Mouse (Mus musculus) gastrocnemius, postnatal 4 days (tissue): ENCODE data around the gene S100a9. TPM values are rescaled to one million over a fixed set of nuclear protein-coding genes. Genes with fewer than 3 reads are reported as not detected.
A peak's percentile ranks its signal among the peaks of the same experiment; 100 is the strongest.

Experiments used
- DNase-seq, 2 experiments: peaks; one replicate each; pipeline ENCODE4 v3.0.0; 2021 to 2022; ENCODE audit warnings: low spot score in 2 of 2, mixed read lengths in 2 of 2
- long read RNA-seq, 2 experiments: library from polyadenylated mRNA; stranded (forward); transcript quantifications; one replicate each; pipeline ENCODE4 v2.0.0; 2021
- total RNA-seq, 2 experiments: library from RNA; stranded (reverse); gene quantifications; 2 replicates each; pipeline ENCODE4 v1.2.3; 2021

Gene S100a9
- 10 to 100 TPM in 1 of 2 experiments, 1 to 10 TPM in 1; 3.2 to 14.2 TPM for total RNA-seq
- long read RNA-seq, experiment 1, result 0 reads
- long read RNA-seq, experiment 2, transcript S100a9-201 (3 exons, 512 nt), result major isoform, 8 of 8 reads
- long read RNA-seq, experiment 2, partial matches to known transcripts, result 0 of 8 reads
- long read RNA-seq, experiment 2, other reads (novel, unspliced or antisense), result 0 of 8 reads

GRCm38 (mm10) chr3:90695613-90696012 is at the start of gene S100a9:
Gene S100a9, minus strand, starts transcription at chr3:90695721.
- no peak for DNase-seq

GRCm38 (mm10) chr3:90726606-90727005 is 31.1 kb upstream of the S100a9 start, which contains the start of gene Pglyrp4:
Gene Pglyrp4, plus strand, starts transcription at chr3:90726906.
- no peak for DNase-seq

DNA sequence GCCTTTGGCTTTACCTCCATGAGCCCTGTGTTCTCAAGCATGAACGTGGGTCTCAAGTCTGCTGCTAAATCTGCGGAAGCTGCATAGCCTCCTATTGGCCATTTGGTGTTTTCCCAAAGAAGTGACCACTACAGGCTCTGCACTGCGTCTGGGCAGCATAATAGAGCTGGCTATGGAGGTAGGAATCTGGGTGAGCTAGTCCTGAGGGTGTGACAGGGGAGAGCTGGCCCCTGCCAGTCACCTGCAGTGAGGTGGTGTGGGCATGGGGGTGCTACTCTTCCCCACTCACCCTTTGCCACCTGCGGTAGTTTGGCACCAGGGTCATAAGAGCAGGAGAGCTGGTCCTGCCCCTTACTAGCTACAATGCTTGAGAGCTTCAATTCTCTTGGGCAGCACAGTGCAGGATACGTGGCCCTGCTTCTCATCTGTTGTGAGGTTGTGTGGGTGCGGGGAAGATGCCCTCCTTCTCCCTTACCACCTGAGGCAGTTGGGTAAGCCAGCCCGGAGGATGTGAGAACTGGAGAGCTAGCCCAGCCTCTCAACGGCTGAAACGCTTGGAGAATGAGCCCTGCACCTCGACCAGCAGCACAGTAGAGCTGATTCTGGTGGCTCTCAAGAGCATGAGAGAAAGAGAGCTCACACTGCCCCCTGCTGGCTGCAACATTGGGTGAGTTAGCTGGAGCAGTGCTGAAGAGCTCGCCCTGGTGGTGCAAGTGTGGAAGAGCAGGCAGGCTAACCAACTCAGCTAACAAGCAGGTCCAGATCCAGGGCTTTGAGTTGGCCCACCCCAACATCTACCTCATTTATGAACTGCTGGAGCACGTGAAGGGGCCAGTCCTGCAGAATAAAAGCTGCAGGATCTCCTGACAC is 14.3 kb upstream of the S100a9 start:
- DNase-seq, result peak; percentile 58 to 85

GRCm38 (mm10) chr3:90708523-90709202 is 13.1 kb upstream of the S100a9 start:
- no peak for DNase-seq

DNA sequence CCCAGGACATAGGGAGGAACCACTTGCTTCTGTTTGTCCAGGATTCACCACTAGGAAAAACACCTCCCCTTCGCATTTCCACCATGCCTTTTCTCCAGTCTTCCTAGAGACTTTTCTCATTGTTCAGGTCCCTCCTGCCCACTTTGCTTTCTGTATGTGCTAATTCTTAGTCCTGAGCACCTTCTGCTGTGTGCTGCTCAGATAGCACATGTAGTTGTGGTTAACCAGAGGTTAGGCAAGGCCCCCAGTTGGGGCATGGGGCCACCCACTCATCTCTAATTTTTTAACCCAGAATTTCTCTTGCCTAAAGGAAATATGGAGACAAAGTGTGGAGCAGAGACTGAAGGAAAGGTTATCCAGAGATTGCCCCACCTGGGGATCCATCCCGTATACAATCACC is 6.7 kb upstream of the S100a9 start:
- no peak for DNase-seq

GRCm38 (mm10) chr3:90693496-90693895 is 2.0 kb downstream of the S100a9 start:
- DNase-seq, result no peak

GRCm38 (mm10) chr3:90686835-90687234 is 8.7 kb downstream of the S100a9 start:
- DNase-seq, result no peak

DNA sequence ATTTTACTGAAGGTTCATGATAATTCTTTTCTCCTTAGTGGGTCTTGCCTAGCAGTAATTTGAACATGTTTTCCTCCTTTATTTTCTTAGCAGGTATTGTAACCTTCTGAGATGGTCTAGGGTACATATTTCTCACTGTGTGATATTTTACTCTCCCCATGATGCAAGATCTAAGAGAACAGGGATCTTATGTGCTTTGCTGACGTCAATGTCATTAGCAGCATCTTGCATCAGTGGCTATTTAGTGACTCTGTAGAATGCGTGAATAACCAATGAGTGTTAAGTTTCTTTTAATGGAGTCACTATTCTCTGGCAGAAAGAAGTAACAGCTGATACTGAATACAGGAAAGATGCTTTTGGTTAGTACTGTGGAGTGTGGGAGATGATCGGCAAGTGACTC is 11.6 kb downstream of the S100a9 start:
- DNase-seq, result no peak

DNA sequence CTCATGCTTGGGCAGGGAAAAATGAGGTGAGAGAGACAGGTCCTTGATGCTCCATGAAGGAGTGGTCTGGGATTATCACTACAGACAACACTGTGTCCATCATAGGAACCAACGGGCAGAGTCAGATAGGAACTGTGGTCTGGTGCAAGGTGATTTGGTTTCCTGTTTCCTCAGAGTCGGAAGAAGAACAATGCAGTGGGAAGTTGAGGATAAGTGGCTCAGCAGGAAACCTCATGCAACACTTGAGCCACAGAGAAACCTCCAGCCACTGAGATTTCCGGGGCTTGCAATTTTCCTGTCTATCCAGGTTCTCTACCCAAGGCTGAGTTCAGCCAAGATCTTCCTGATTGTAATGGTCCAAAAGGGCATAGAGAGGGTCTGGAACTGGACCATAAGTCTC is 16.9 kb downstream of the S100a9 start:
- no peak for DNase-seq

- peak in 1 of 2 experiments; percentile 25 for DNase-seq
These were observed 26.7 kb downstream of the S100a9 start, which contains the start of gene S100a8 for GRCm38 (mm10) chr3:90668846-90669245. Gene S100a8, plus strand, starts transcription at chr3:90668978.

DNA sequence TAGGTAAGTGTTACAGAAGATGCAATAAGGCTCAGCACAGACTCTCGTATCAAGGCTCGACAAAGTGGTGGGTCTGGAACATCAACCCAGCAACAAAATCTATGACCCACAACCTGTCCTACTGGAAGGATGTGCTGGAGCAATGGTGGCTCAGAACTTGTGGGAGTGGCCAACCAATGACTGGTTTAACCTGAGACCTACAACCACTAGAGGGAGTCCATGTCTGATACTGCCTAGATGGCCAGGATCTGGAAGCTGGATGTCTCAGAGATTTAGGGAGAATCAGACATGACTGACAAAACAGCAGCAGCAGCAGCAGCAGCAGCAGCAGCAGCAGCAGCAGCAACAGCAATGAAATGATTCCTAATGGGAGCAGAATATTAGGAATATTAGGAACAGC is 31.3 kb downstream of the S100a9 start:
- DNase-seq, result no peak

GRCm38 (mm10) chr3:90659364-90660044 is 36.0 kb downstream of the S100a9 start:
- DNase-seq, result no peak

- DNase-seq, result no peak
These were observed 38.1 kb downstream of the S100a9 start for GRCm38 (mm10) chr3:90657405-90657804.

- DNase-seq, result no peak
These were observed 41.8 kb downstream of the S100a9 start, which contains the start of gene S100a7a for GRCm38 (mm10) chr3:90653717-90654116. Gene S100a7a, plus strand, starts transcription at chr3:90654017.

- DNase-seq, result peak; percentile 40 to 72
These were observed 42.5 kb downstream of the S100a9 start for GRCm38 (mm10) chr3:90652878-90653508.

- DNase-seq, result no peak
These were observed 45.7 kb downstream of the S100a9 start for GRCm38 (mm10) chr3:90649832-90650231.

GRCm38 (mm10) chr3:90648981-90649380 is 46.5 kb downstream of the S100a9 start:
- DNase-seq, result no peak

DNA sequence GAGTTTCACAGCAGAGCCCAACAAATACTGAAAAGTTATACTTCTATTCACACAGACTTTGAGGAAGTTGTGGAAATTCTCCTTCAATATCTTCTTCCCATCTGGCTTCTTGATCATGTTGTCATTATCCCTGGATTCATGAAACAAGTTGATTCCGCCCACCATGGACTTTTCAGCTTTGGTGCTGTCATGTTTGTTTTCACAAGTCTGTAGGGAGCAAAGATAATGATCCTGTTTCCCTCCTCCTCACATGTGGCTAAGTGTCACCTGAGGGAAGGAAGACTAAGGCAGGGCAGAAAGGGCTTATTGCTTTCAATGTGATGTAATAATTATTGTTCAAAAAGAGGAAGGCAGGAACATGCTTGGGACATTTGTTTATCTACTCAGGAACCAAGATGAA is 48.2 kb downstream of the S100a9 start:
- no peak for DNase-seq

- DNase-seq, result peak in 1 of 2 experiments; percentile 39
These were observed 51.3 kb downstream of the S100a9 start for GRCm38 (mm10) chr3:90644220-90644619.
